Mouse (Mus musculus) heart, postnatal 36 days (tissue): ENCODE measurements around the gene Abca1. TPM values are rescaled to one million over a fixed set of nuclear protein-coding genes. Genes with fewer than 3 reads are reported as not detected.
A peak's percentile ranks its signal among the peaks of the same experiment; 100 is the strongest.

Source experiments
- DNase-seq, 2 experiments: peaks; one replicate each; pipeline ENCODE4 v3.0.0; 2021 to 2022
- intact Hi-C: fragments of 180-260 bp; cut with DNase I; formaldehyde crosslinking; loops from one replicate; pipeline ENCODE4 v1.15.1; 2025
- total RNA-seq, 2 experiments: library from RNA; stranded (reverse); gene quantifications; 2 replicates each; pipeline ENCODE4 v1.2.3; 2021

Gene Abca1
- total RNA-seq, 2 experiments from 2014 or later = 24.6 to 26.3 TPM

GRCm38 (mm10) chr4:53023189-53023925 lies 136.3 kb downstream of the Abca1 start:
- DNase-seq = no peak
- intact Hi-C loops = no loop called here

GRCm38 (mm10) chr4:53018392-53018791 lies 141.3 kb downstream of the Abca1 start:
- no peak for DNase-seq
- intact Hi-C loops = loop anchor here (10.0 kb wide), 1 partner anchor 584 kb away; the partner anchor contains the start of gene Smc2

- DNase-seq = no peak
- intact Hi-C loops = loop anchor here (10.0 kb wide), 1 partner anchor 580 kb away; the partner anchor contains the start of gene Smc2
Measured at GRCm38 (mm10) chr4:53015024-53015423, 144.7 kb downstream of the Abca1 start.

- intact Hi-C loops = loop anchor here (10.0 kb wide), 1 partner anchor 580 kb away; the partner anchor contains the start of gene Smc2
- no peak for DNase-seq
Measured at GRCm38 (mm10) chr4:53014421-53014820, 145.3 kb downstream of the Abca1 start.

GRCm38 (mm10) chr4:53011732-53012361 lies 147.8 kb downstream of the Abca1 start, which contains the start of gene Nipsnap3b:
Gene Nipsnap3b (plus strand): TSS chr4:53011880.
- peak; percentile 93 to 94 for DNase-seq
- intact Hi-C loops = loop anchor here (10.0 kb wide), 1 partner anchor 577 kb away; the partner anchor contains the start of gene Smc2

GRCm38 (mm10) chr4:53009871-53010270 lies 149.8 kb downstream of the Abca1 start:
- intact Hi-C loops = loop anchor here (10.0 kb wide), 1 partner anchor 575 kb away; the partner anchor contains the start of gene Smc2
- DNase-seq = no peak

- intact Hi-C loops = no loop called here
- no peak for DNase-seq
Measured at GRCm38 (mm10) chr4:53009183-53009582, 150.5 kb downstream of the Abca1 start.

- intact Hi-C loops = no loop called here
- no peak for DNase-seq
Measured at GRCm38 (mm10) chr4:53000154-53000553, 159.5 kb downstream of the Abca1 start.

GRCm38 (mm10) chr4:52999449-52999848 lies 160.2 kb downstream of the Abca1 start:
- DNase-seq = no peak

GRCm38 (mm10) chr4:52989248-52989647 lies 170.4 kb downstream of the Abca1 start, which contains the start of gene Nipsnap3a:
Gene Nipsnap3a (plus strand): TSS chr4:52989272.
- no peak for DNase-seq
- intact Hi-C loops = no loop called here

More at GRCm38 (mm10) chr4:52999449-52999848, 160.2 kb downstream of the Abca1 start:
- intact Hi-C loops = no loop called here

- intact Hi-C loops = no loop called here
- no peak for DNase-seq
Measured at GRCm38 (mm10) chr4:52986266-52986665, 173.4 kb downstream of the Abca1 start.

- no peak for DNase-seq
- intact Hi-C loops = no loop called here
Measured at GRCm38 (mm10) chr4:52985216-52985615, 174.5 kb downstream of the Abca1 start.

Other genes starting within 250 kb of the Abca1 start
- not detected for gene Olfr272, start 240.7 kb downstream of the Abca1 start, total RNA-seq
- not detected for gene Olfr270, start 195.3 kb downstream of the Abca1 start, total RNA-seq
- not detected for gene Nipsnap3a, start 170.6 kb downstream of the Abca1 start, total RNA-seq
- 1 to 10 TPM; 5.3 to 6.9 TPM for gene Nipsnap3b, start 148.0 kb downstream of the Abca1 start, total RNA-seq